Mouse (Mus musculus): ENCODE measurements around the gene Ppp2r1b. TPM values are rescaled to one million over a fixed set of nuclear protein-coding genes. Genes with fewer than 3 reads are reported as not detected.

The Ppp2r1b gene
- total RNA-seq, 2 experiments from 2014 or later, result 21.6 to 28.5 TPM

- Histone ChIP-seq H3K4me3 (no peak overlapping the region), H3K27ac (no peak overlapping the region)
- intact Hi-C loops (cut with DNase I), result no loop called here
- TF ChIP-seq CTCF (IDR thresholded peaks at IDR 0.05), result no peak
- DNase-seq (ENCODE audit: extremely low spot score in 1 of 2, low spot score in 2 of 2), result no peak
Observed at GRCm38 (mm10) chr9:50841079-50841789, 3.9 kb upstream of the Ppp2r1b start.

DNA sequence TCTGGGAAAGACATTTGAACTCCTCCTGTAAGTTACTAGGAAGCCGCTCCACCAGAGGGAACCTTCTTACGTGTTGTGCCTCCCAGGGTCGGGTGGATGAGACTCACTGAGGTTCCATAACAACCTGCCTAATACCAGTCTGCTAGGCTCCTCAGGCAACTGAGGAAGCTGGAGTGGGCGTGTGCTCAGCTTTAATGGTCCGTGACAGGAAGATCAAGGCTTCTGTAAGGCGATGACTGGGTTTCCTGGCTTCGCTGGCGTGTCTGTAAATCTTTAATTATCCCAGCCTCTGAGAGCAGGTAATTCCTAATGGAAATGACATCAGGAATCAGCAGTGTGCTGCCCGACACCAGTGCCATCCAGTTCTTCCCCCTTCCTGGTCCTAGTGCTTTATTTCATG lies 446 bp downstream of the Ppp2r1b start:
- no peak overlapping the region for H3K27ac ChIP-seq
- intact Hi-C loops (cut with DNase I), result loop anchor here (5.0 kb wide), 1 partner anchor 292 kb away; no protein-coding TSS in a partner anchor

DNA sequence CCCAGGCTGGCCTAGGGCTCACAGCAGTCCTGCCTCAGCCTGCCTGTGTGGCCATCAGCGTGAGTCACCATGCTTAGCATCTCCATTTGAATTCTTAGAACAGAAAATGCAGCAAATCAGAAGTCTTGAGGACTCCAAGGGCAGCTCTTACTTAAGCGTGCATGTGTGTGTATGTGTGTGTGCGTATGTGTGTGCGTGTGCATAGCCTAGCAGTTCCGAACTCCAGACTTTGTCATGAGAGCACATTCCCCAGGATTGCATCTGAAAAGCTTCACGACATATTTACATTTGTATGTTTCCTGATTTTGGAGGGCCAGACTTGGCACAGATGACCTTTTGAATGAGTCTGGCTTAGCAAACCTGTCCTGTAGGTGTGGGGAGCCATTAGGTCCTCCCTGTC lies 2.0 kb downstream of the Ppp2r1b start:
- DNase-seq (ENCODE audit: extremely low spot score in 1 of 2, low spot score in 2 of 2), result no peak
- no peak for TF ChIP-seq CTCF (IDR thresholded peaks at IDR 0.05)
- Histone ChIP-seq H3K4me3 (no peak overlapping the region), H3K27ac (no peak overlapping the region)
- intact Hi-C loops (cut with DNase I), result loop anchor here (5.0 kb wide), 1 partner anchor 290 kb away; no protein-coding TSS in a partner anchor

More for the DNA sequence above, 446 bp downstream of the Ppp2r1b start:
- DNase-seq (ENCODE audit: extremely low spot score in 1 of 2, low spot score in 2 of 2), result no peak
- H3K4me3 ChIP-seq, result no peak overlapping the region
- TF ChIP-seq CTCF (IDR thresholded peaks at IDR 0.05), result no peak

- Histone ChIP-seq H3K4me3 (no peak overlapping the region), H3K27ac (no peak overlapping the region)
- intact Hi-C loops (cut with DNase I), result loop anchor here (2.0 to 5.0 kb wide), 2 partner anchors 203 to 290 kb away; no protein-coding TSS in a partner anchor
- no peak for TF ChIP-seq CTCF (IDR thresholded peaks at IDR 0.05)
- no peak for DNase-seq (ENCODE audit: extremely low spot score in 1 of 2, low spot score in 2 of 2)
Observed at GRCm38 (mm10) chr9:50847606-50848368, 2.7 kb downstream of the Ppp2r1b start.

GRCm38 (mm10) chr9:50848821-50849220 lies 3.7 kb downstream of the Ppp2r1b start:
- intact Hi-C loops (cut with DNase I), result loop anchor here (1.0 to 5.0 kb wide), 4 partner anchors 160 to 303 kb away; partner anchors contain the start of gene Sik2
- DNase-seq (ENCODE audit: extremely low spot score in 1 of 2, low spot score in 2 of 2), result no peak
- Histone ChIP-seq H3K27ac (no peak overlapping the region), H3K4me3 (no peak overlapping the region)
- TF ChIP-seq CTCF (IDR thresholded peaks at IDR 0.05), result no peak

- intact Hi-C loops (cut with DNase I), result loop anchor here (1.0 to 5.0 kb wide), 4 partner anchors 160 to 303 kb away; partner anchors contain the start of gene Sik2
- Histone ChIP-seq H3K4me3 (no peak overlapping the region), H3K27ac (no peak overlapping the region)
- peak; percentile 88 to 91 for DNase-seq (ENCODE audit: extremely low spot score in 1 of 2, low spot score in 2 of 2)
- TF ChIP-seq CTCF (IDR thresholded peaks at IDR 0.05), result peak; percentile 92
Observed at GRCm38 (mm10) chr9:50849249-50849648, 4.1 kb downstream of the Ppp2r1b start.

DNA sequence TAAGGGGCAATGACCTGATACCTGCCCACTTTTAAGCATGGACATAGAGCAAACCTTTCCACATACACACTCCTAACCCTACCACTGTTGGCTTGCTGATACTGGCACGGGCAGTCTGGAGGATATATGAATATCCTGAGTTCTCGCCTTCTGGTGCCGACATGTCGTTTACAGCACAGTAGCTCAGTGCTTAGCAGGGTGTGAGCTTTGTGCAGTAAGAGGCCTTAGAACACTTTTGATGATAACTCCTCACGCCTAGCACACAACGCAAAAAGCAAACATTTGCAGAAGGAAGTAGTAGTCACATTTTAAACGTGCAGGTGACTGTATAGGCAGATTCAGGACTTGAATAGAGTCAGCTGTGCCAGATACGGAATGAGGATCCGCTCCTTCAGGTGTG lies 4.7 kb downstream of the Ppp2r1b start:
- Histone ChIP-seq H3K27ac (no peak overlapping the region), H3K4me3 (no peak overlapping the region)
- intact Hi-C loops (cut with DNase I), result loop anchor here (1.0 to 5.0 kb wide), 4 partner anchors 160 to 303 kb away; partner anchors contain the start of gene Sik2
- TF ChIP-seq CTCF (IDR thresholded peaks at IDR 0.05), result no peak
- DNase-seq (ENCODE audit: extremely low spot score in 1 of 2, low spot score in 2 of 2), result no peak

- Histone ChIP-seq H3K27ac (no peak overlapping the region), H3K4me3 (no peak overlapping the region)
- intact Hi-C loops (cut with DNase I), result no loop called here
- DNase-seq (ENCODE audit: extremely low spot score in 1 of 2, low spot score in 2 of 2), result no peak
- no peak for TF ChIP-seq CTCF (IDR thresholded peaks at IDR 0.05)
Observed at GRCm38 (mm10) chr9:50850271-50850670, 5.2 kb downstream of the Ppp2r1b start.

- H3K27ac ChIP-seq, result no peak overlapping the region
- TF ChIP-seq CTCF (IDR thresholded peaks at IDR 0.05), result no peak
- peak in 1 of 2 experiments; percentile 35 for DNase-seq (ENCODE audit: extremely low spot score in 1 of 2, low spot score in 2 of 2)
- H3K4me3 ChIP-seq, result no peak overlapping the region
- intact Hi-C loops (cut with DNase I), result no loop called here
Observed at GRCm38 (mm10) chr9:50850713-50851112, 5.6 kb downstream of the Ppp2r1b start.

DNA sequence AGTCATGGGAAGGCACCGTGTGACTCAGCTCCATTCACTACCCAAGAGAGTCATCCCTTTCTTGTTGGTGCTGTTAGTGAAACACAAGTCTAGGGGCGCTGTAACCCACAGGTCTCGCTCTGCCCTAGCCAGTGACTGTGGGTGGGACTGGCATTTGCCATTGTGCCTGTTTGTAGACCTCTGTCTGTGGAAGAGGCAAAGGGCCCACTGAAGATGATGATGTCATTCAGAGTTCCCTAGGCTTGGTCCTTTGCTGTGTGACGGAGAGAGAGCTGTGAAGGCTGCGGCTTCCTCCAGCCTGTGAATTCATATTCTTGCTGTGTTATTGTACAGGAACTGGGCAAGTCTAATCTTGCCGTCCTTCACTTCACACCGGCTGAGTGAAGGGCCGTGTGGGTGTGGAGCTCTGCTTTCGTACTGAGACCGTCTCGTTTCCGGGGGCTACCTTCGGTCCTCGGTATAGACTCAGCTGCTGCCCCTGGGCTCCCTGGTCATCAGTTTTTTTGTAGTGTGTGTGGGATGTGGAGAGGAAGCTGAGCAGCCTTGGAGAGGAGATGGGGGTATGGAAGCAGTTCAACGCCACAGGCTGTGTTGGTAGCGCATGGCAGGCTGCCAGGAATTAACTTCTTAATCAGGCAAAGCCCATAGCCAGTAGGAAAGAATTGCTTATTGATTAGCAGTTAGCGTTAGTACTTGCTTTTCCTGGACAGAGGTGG lies 7.7 kb downstream of the Ppp2r1b start:
- no peak for TF ChIP-seq CTCF (IDR thresholded peaks at IDR 0.05)
- Histone ChIP-seq H3K27ac (no peak overlapping the region), H3K4me3 (no peak overlapping the region)
- intact Hi-C loops (cut with DNase I), result no loop called here
- DNase-seq (ENCODE audit: extremely low spot score in 1 of 2, low spot score in 2 of 2), result no peak

GRCm38 (mm10) chr9:50854376-50854775 lies 9.3 kb downstream of the Ppp2r1b start:
- no peak for DNase-seq (ENCODE audit: extremely low spot score in 1 of 2, low spot score in 2 of 2)
- no peak overlapping the region for H3K4me3 ChIP-seq
- intact Hi-C loops (cut with DNase I), result no loop called here

More at GRCm38 (mm10) chr9:50854376-50854775, 9.3 kb downstream of the Ppp2r1b start:
- no peak overlapping the region for H3K27ac ChIP-seq
- TF ChIP-seq CTCF (IDR thresholded peaks at IDR 0.05), result no peak

All from left cerebral cortex, adult 2 months (tissue).